Mouse (Mus musculus) urinary bladder, adult 2 months (tissue): ENCODE measurements at regions not wholly inside any gene's neighbourhood (a gene's known extent, or its start where the extent isn't known, plus 50 kb on each side); places are given as distances from the start of the nearest gene placed in this dataset.

ENCODE experiments used
- DNase-seq: peaks from one replicate; pipeline ENCODE4 v3.0.0; 2022; ENCODE audit warnings: low spot score

DNA sequence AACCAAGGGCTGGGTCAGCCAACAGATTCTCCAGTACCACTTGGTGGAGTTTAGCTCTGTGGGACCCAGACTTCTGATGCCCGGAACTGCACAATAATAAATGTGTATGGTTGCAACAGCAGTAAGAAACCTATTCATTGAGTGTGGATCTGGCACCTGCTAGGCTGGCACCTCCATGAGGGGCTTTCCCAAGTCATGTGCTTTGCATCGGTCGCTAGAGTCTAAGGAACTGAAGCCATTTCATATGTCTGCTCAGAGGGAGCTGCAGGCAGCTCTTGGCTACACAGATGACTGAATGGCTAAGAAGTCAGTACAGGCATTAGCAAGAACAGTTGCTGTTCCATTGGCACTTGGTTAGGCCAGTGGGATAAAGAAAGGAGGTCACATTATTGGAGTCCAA, 65.6 kb upstream of the Bcl6 start:
- DNase-seq, result no peak

- DNase-seq, result no peak
Observed at GRCm38 (mm10) chr16:24053403-24053802, 64.8 kb upstream of the Bcl6 start.

DNA sequence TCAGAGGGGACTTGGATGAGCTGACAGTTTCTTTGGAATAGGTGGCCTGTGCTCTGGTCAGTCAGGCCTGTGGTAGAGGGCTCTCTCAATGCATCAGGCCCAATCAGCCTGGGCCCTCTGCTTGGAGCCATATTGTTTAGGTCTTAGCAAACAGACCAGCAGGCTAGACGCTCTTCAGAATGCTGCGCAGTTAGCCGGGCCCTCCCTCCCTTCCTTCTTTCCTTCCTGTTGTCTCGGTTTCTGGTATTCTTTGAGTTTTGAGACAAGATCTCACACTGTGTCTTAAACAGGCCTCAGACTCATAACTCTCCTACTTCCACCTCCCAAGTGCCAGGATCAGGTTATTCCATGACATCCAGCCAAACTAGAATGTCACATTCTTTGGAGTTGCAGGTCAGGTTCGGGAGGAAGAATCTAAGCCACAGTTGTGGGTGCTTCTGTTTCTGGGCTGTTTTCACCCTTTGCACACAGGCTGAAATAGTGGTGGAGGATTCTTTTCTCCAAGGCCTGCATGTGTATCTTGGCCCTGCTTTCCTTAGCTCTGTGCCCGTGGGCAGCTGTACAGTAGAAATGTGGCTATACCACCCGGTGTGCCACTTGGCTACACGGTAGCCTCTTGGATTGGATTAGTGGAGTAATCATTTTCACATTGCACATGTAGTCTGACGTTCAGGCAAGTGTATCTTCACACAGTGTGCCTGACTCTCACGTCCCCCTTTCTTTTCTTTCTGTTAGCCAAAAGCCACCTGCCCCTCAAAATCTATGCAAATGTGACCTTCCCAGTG, 62.4 kb upstream of the Bcl6 start:
- no peak for DNase-seq

DNA sequence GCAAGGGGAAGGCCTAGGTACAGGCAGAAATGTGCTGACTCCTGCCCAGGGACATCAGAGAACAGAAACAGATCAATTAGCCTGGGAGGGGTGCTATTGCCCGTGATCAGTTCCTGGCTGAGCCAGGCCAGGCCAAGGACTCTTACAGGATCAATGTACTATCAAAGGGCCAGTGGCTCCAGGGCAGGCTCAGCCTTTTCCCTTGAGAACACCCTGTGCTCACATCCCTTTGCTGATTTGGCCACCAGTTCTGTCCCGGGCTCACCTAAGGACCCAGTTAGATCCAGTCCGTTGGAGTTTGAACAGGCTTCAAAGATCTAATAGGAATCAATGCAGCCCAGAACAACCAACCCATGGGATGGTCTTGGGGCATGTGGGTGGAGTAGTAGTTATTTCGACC, 55.1 kb upstream of the Bcl6 start:
- no peak for DNase-seq

DNA sequence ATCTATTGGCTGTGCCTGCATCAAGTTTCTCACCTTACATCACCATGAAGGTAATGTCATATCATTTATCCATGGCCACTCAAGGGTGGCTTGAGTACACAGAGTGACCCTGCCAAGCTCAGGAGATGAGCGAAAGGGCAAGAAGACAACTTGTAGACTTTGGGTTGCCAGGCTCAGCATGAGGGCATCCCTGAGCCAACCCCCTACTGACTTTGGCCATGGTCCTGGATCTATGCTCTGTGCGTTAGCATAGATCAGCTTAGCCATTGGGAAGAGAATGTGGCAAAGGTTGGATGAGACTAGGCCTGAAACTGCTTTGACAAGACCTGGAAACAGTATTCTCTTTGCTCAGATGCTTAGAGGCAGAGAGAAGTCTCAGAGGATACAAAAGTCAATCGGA, 54.3 kb upstream of the Bcl6 start:
- no peak for DNase-seq

DNA sequence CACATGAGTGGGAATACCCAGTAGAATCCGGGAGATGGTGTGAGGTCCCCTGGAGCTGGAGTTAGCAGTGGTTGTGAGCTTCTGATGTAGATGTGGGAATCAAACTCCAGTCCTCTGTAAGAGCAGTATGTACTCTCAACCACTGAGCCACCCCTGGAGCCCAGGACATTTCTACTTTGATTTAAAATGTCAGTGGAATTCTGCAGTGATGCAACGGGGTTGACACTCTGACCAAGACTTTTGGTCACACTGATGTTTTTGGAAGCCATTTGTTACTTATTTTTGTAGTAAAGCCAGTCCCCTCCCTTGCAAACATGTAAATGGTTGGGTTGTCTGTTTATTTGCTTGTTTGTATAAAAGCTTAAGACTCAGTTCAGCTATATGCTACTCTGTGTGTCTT, 53.6 kb upstream of the Bcl6 start:
- DNase-seq, result no peak

DNA sequence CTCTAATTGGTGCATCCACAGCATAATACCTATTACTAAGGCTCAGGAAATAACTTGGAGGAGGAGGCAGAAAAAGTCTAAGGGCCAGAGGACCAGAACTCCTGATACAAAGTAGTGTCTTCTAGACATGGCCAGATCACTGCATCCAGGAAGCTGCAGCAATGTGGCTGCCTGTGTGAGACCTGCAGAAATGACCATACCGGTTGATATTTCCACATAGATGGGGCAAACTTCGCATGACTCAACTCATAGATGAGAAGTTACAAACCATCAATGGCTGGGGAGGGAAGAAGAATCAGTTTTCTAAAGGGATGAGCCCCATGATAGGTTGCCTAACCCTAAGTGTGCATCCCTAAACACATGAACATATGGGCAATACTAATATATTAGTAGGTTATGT, 52.8 kb upstream of the Bcl6 start:
- no peak for DNase-seq

DNA sequence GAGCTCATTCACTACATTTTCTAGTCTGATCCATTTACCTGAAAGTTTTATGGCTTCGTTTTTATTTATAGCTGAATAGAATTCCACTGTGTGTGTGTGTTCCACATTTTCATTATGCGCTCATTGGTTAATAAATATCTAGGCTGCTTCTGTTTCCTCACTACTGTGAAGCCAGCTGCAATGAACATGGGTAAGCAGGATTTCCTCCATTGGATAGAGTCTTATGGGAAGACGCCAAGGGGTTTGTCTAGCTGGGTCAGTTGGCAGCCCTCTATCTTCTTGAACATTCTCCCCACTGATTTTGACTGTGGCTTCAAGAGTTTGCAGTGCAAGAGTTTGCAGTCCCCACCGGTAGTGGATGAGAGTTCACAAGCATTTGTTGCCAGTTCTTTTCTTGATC, 51.1 kb upstream of the Bcl6 start:
- DNase-seq, result no peak
